Mouse (Mus musculus) MEL (cell line): ENCODE data around the gene 2700049A03Rik.

ENCODE experiments used
- BHLHE40 ChIP-seq: IDR thresholded peaks from 2 replicates; pipeline ENCODE4 v1.6.1; 2012; ENCODE audit warnings: low read depth, mild to moderate bottlenecking, inconsistent platforms, low read length, improper control_type of control experiment, borderline replicate concordance
- E2F4 ChIP-seq: IDR thresholded peaks from 2 replicates; pipeline ENCODE4 v1.6.1; 2011; ENCODE audit warnings: low read depth, low read length, improper control_type of control experiment, borderline replicate concordance
- EP300 ChIP-seq, 2 experiments: IDR thresholded peaks; 2 replicates each; pipeline ENCODE4 v1.6.1; 2011; ENCODE audit warnings: improper control_type of control experiment in 2 of 2, low read length in 2 of 2, low read depth in 1 of 2, mild to moderate bottlenecking in 1 of 2
- KAT2A ChIP-seq: conservative IDR thresholded peaks from 2 replicates; pipeline ENCODE4 v1.6.1; 2012; ENCODE audit warnings: low read depth, low read length, improper control_type of control experiment, inconsistent platforms
- MAX ChIP-seq: IDR thresholded peaks from 2 replicates; pipeline ENCODE4 v1.6.1; 2011; ENCODE audit warnings: low read length, improper control_type of control experiment
- MXI1 ChIP-seq: IDR thresholded peaks from 2 replicates; pipeline ENCODE4 v1.6.1; 2011; ENCODE audit warnings: mild to moderate bottlenecking, low read depth, low read length, improper control_type of control experiment
- POLR2A ChIP-seq, 2 experiments: IDR thresholded peaks; 2 replicates each; pipeline ENCODE4 v1.6.1; 2011 to 2012; ENCODE audit warnings: low read length in 2 of 2, mild to moderate bottlenecking in 2 of 2, control low read depth in 1 of 2, improper control_type of control experiment in 1 of 2, low read depth in 1 of 2, moderate library complexity in 1 of 2; ENCODE audit not compliant: control insufficient read depth in 1 of 2, insufficient read depth in 1 of 2, poor library complexity in 1 of 2
- RAD21 ChIP-seq: IDR thresholded peaks from 2 replicates; pipeline ENCODE4 v1.6.1; 2011; ENCODE audit warnings: mild to moderate bottlenecking, low read depth, low read length, improper control_type of control experiment
- TBP ChIP-seq: IDR thresholded peaks from 2 replicates; pipeline ENCODE4 v1.8.0; 2011; ENCODE audit warnings: low read depth, low read length, improper control_type of control experiment
- USF2 ChIP-seq, 2 experiments: IDR thresholded peaks; 2 replicates each; pipeline ENCODE4 v1.6.1; 2011 to 2012; ENCODE audit warnings: improper control_type of control experiment in 2 of 2, low read length in 2 of 2, borderline replicate concordance in 1 of 2, inconsistent platforms in 1 of 2, low read depth in 1 of 2, mild to moderate bottlenecking in 1 of 2; ENCODE audit not compliant: insufficient read depth in 1 of 2
- ZC3H11A ChIP-seq: IDR thresholded peaks from 2 replicates; pipeline ENCODE4 v1.6.1; 2012; ENCODE audit warnings: low read depth, mild to moderate bottlenecking, inconsistent platforms, low read length, improper control_type of control experiment

GRCm38 (mm10) chr12:71201753-71202152 lies 65.1 kb downstream of the 2700049A03Rik start:
- TF ChIP-seq RAD21 (no peak), USF2 (IDR thresholded peaks at IDR 0.05; ENCODE audit: borderline replicate concordance in 1 of 2, insufficient read depth in 1 of 2, low read depth in 1 of 2, low read length in 2 of 2) (no peak), TBP (no peak), EP300 (IDR thresholded peaks at IDR 0.05; ENCODE audit: low read depth in 1 of 2, low read length in 2 of 2) (no peak), POLR2A (IDR thresholded peaks at IDR 0.05; ENCODE audit: control insufficient read depth in 1 of 2, insufficient read depth in 1 of 2, low read depth in 1 of 2, low read length in 2 of 2, poor library complexity in 1 of 2) (no peak), E2F4 (no peak), ZC3H11A (no peak), KAT2A (no peak), MXI1 (no peak), MAX (no peak), BHLHE40 (no peak)
